Mouse (Mus musculus) midbrain, embryonic 11.5 days (tissue): ENCODE results near the gene L2hgdh. TPM values are rescaled to one million over a fixed set of nuclear protein-coding genes. Genes with fewer than 3 reads are reported as not detected.

ENCODE experiments used
- ATAC-seq: fragments of 200-750 bp; cut with Nextera tagmentation; 2 replicates; pipeline ENCODE4 v1.8.0; 2017; ENCODE audit warnings: moderate TSS enrichment, moderate library complexity; ENCODE audit not compliant: low FRiP score
- DNase-seq: peaks from one replicate; pipeline ENCODE4 v3.0.0; 2015; ENCODE audit warnings: low spot score; ENCODE audit errors: missing footprints
- H3K27ac ChIP-seq: fragments of 300-500 bp; sonication (generic); 2 replicates; pipeline ENCODE4 v1.5.1; 2014; ENCODE audit warnings: low read depth, low read length
- H3K27me3 ChIP-seq: fragments of 300-500 bp; sonication (generic); 2 replicates; pipeline ENCODE4 v1.6.1; 2014; ENCODE audit warnings: mild to moderate bottlenecking, low read length, moderate library complexity, mixed read lengths; ENCODE audit not compliant: control insufficient read depth, insufficient read depth
- H3K36me3 ChIP-seq: fragments of 300-500 bp; sonication (generic); 2 replicates; pipeline ENCODE4 v1.6.1; 2014; ENCODE audit warnings: mild to moderate bottlenecking, low read length, moderate library complexity, mixed read lengths; ENCODE audit not compliant: control insufficient read depth, insufficient read depth
- H3K4me1 ChIP-seq: fragments of 300-500 bp; sonication (generic); 2 replicates; pipeline ENCODE4 v1.6.1; 2014; ENCODE audit warnings: low read length; ENCODE audit not compliant: control insufficient read depth, insufficient read depth
- H3K4me2 ChIP-seq: fragments of 300-500 bp; sonication (generic); 2 replicates; pipeline ENCODE4 v1.6.1; 2014; ENCODE audit warnings: mild to moderate bottlenecking, moderate library complexity
- H3K4me3 ChIP-seq: fragments of 300-500 bp; sonication (generic); 2 replicates; pipeline ENCODE4 v1.5.1; 2014; ENCODE audit warnings: low read depth, low read length
- H3K9ac ChIP-seq: fragments of 300-500 bp; sonication (generic); 2 replicates; pipeline ENCODE4 v1.6.1; 2014; ENCODE audit warnings: low read length
- H3K9me3 ChIP-seq: fragments of 300-500 bp; sonication (generic); 2 replicates; pipeline ENCODE4 v1.6.1; 2016; ENCODE audit warnings: low read length; ENCODE audit not compliant: control insufficient read depth
- WGBS: fragments of 180-500 bp; shearing (Covaris S2); extraction: QIAGEN DNeasy Blood & Tissue Kit; methylation state at CpG from one replicate; pipeline ENCODE4 v1.1.7; 2014; 5-methylcytosine and 5-hydroxymethylcytosine counted together
- polyA plus RNA-seq: library from polyadenylated mRNA; unstranded; fragments of >200 nt; fragmentation: Nextera tagmentation; extraction: Ambion mirVana; gene quantifications from 2 replicates; pipeline ENCODE4 v1.2.1, GENCODE M21; 2014

The L2hgdh gene
- 9.7 and 13.6 TPM in 2 replicates for polyA plus RNA-seq

DNA sequence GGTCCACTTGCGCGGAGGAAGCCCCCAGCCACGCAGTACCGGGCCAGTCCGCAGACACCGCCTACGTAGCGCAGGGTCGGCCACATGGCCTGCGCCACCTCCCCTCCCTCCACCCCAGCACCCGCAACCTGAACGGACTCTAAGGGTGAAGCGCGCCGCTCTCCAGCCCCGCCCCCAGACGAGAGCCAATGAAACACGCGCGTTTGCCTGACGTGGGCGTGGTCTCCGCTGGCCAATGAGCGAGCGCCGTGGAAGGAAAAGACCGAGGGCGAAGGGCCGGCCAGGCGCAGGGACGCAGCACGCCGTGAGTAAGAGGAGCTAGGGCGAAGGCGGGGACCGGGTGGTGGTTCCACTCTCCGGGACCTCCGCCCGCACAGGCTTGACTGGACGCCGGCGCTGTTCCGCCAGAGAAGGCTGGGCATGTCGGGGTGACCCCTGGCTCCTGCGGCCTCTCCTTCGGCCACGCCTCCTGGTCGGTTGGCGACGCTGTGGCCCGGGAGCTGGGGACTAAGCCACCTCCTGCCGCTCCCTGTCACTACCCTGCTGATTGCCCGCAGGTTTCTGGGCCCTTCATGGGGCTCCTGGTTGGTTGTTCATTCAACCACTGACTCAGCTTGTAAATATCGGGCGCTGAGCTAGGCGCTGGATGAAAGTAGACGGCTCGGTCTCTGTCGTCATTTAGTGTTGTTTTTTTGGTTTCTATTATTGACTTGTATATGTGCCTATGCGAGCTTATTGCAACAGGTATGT, at the start of gene L2hgdh, which contains the start of gene Atp5s:
L2hgdh (minus strand) TSS at position 163 of the 750 bp plus-strand sequence.
Atp5s (plus strand) TSS at position 240 of the 750 bp plus-strand sequence.
- under 1% methylated on average over 60 of the region's 60 CpGs for WGBS
- Histone ChIP-seq H3K9me3 (peaks cover under 1% of the 10 kb centered on the region; the same call in 1 of the 2 replicates), H3K4me3 (peak within 1 kb of the TSS; percentile 70), H3K9ac (peak within 1 kb of the TSS; percentile 74), H3K27me3 (no peaks in the 10 kb centered on the region), H3K4me2 (peak within 1 kb of the TSS; percentile 95), H3K36me3 (peaks cover 4% of the 10 kb centered on the region; the same call in 1 of the 2 replicates), H3K27ac (peak within 1 kb of the TSS; percentile 45), H3K4me1 (peaks cover 8% of the 10 kb centered on the region; the same call in 1 of the 2 replicates)
- DNase-seq, result peak; percentile 99
- peak; percentile 97 for ATAC-seq

DNA sequence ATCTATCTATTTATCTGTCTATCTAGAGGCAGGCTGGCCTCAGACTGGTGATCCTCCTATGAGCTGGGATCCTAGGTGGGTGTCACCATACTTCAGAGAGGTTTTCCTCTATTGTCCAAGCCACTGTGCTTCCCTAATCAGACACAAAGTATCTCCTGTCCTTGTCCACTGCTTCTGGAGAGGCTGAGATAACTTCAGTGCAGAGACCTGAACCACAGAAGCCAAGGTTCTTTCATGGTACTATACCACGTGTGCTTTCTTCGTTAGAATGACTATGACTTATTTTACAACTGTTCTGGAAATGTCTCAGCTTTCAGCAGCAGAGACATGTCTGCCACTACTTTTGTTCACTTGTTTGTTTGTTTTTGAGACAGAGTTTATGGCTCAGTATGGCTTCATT, 44.2 kb upstream of the L2hgdh start:
- no peaks in the 10 kb centered on the region for H3K36me3 ChIP-seq
- DNase-seq (no peak), ATAC-seq (no peak)
- H3K27me3 ChIP-seq, result no peaks in the 10 kb centered on the region
- H3K4me1 ChIP-seq, result peaks cover 7% of the 10 kb centered on the region
- H3K4me3 ChIP-seq, result no peak overlapping the region
- no peak overlapping the region for H3K27ac ChIP-seq
- no peak overlapping the region for H3K9ac ChIP-seq
- no peaks in the 10 kb centered on the region for H3K9me3 ChIP-seq
- no peak overlapping the region for H3K4me2 ChIP-seq
- WGBS, result 89% methylated on average over 2 of the region's 2 CpGs

DNA sequence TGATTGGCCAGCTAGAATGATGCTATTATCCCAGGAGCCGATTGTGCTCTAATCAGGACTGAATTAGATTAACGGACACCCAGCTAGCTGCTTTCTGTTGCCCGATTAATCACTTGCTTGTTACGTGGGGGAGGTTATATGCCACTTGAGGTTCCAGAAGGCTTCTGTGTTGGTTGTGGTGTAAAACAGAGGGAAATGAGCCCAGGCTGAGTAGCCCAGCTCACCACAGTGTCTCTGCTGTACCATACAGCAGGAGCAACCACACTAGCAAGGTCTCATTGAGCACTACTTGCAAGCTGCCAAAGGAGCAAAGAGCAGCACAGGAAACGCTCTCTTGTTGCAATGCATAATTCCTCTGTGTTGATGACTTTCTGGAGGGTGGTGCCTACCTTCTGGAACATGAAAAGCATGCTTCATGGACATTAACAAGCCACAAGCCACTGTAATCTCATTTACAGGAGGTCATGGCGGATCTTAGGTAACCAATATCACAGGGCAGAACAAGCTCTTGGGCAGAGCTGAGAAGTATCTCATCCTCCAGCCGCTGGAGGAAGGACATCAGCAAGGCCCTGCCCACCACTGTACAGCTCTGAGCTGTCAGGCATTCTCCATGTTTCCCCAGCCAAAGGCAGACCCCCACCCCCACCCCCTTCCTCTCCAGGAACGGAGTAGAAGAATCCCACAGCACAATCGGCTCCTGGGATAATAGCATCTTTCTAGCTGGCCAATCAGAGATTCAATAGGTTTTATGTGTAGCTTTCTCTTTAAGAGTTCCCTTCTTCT, 43.0 kb upstream of the L2hgdh start:
- H3K4me2 ChIP-seq, result no peak overlapping the region
- no peak overlapping the region for H3K27ac ChIP-seq
- H3K4me1 ChIP-seq, result peaks cover 7% of the 10 kb centered on the region
- 44% methylated on average over 9 of the region's 9 CpGs for WGBS
- no peaks in the 10 kb centered on the region for H3K9me3 ChIP-seq
- H3K9ac ChIP-seq, result no peak overlapping the region
- no peak overlapping the region for H3K4me3 ChIP-seq
- H3K36me3 ChIP-seq, result no peaks in the 10 kb centered on the region
- ATAC-seq (0 out of 2 replicates have a peak, but pooled peaks have one; percentile 50), DNase-seq (no peak)
- H3K27me3 ChIP-seq, result no peaks in the 10 kb centered on the region

DNA sequence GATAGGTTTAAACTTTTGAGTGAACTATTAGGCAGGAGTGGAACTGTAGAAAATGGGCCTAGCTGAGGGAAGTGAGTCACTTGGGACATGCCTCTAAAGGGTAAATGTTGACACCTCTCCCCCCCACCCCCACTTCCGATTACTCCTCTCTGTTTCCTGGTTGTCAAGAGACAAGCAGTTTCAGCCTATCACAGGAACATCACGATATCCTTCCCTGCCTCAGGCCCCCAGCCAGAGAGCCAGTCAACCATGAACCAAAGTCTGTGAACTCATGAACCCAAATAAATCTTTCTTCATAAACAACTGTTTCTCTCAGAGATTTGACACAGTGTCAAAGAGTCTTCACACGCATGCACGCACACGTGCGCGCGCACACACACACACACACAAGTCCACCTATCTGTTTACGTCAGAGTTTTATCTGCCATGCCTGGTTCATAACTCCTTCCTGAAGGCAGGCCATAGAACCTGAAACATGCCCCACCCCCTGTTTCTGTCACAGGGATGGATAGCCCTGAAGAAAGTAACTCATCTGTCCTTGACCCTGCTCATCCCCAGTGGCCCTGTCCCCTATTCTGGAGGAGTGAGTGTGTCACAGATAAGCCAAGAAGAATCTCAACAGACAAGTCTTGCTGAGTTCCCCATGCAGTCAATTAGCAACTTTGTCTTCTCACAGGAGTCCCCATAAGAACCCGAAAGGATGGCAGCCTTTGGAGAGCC, 41.7 kb upstream of the L2hgdh start:
- Histone ChIP-seq H3K9me3 (no peaks in the 10 kb centered on the region), H3K4me1 (peaks cover 7% of the 10 kb centered on the region), H3K9ac (no peak overlapping the region), H3K4me2 (no peak overlapping the region), H3K27ac (no peak overlapping the region), H3K36me3 (no peaks in the 10 kb centered on the region), H3K4me3 (no peak overlapping the region), H3K27me3 (no peaks in the 10 kb centered on the region)
- 90% methylated on average over 10 of the region's 10 CpGs for WGBS
- no peak for ATAC-seq
- DNase-seq, result no peak

DNA sequence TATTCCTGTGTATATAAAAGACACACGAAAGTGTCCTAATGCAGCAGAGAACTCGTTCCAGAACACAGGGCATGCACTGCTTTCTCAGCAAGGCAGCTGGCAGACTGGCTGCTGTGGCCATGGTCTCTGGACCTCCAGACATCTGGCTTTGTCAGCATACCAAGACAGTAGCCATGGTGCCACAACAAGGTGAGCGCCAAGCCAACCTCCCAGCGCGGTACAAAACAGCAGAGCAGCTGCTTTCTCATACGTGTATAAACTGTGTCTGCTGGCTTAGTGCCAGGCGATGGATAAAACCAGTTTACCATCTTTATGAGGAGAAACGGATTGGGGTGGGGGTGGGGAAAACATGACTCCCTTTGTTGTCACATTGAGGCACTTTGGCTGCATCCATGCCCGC, 40.9 kb upstream of the L2hgdh start:
- H3K9me3 ChIP-seq, result no peaks in the 10 kb centered on the region
- no peak overlapping the region for H3K4me3 ChIP-seq
- peaks cover 7% of the 10 kb centered on the region for H3K4me1 ChIP-seq
- no peaks in the 10 kb centered on the region for H3K36me3 ChIP-seq
- WGBS, result 86% methylated on average over 9 of the region's 9 CpGs
- no peak overlapping the region for H3K4me2 ChIP-seq
- no peak overlapping the region for H3K9ac ChIP-seq
- H3K27ac ChIP-seq, result no peak overlapping the region
- DNase-seq (no peak), ATAC-seq (no peak)
- H3K27me3 ChIP-seq, result no peaks in the 10 kb centered on the region

DNA sequence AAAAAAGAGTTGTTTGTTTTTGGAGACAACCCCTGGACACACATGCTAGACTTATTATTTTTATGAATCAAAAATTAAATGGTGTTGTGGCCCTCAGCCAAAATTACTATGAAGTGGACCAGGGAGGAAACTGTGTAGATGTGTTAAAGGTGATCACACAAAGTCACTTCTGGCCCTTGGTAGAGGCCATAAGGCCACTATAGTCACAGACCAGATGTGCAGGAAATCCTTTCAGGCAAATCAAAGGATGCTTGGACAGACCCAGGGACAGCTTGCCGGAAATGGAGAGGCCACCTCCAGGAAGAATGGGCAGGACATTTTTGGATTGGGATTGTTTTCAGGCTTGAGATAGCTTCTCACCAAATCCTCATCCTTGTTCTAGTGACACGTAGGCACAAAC, 36.9 kb upstream of the L2hgdh start:
- Histone ChIP-seq H3K4me3 (no peak overlapping the region), H3K27me3 (no peaks in the 10 kb centered on the region), H3K4me1 (peaks cover 9% of the 10 kb centered on the region), H3K9me3 (no peaks in the 10 kb centered on the region), H3K36me3 (no peaks in the 10 kb centered on the region), H3K4me2 (no peak overlapping the region), H3K27ac (no peak overlapping the region), H3K9ac (no peak overlapping the region)
- 82% methylated on average over 2 of the region's 2 CpGs for WGBS
- no peak for DNase-seq
- ATAC-seq, result no peak

DNA sequence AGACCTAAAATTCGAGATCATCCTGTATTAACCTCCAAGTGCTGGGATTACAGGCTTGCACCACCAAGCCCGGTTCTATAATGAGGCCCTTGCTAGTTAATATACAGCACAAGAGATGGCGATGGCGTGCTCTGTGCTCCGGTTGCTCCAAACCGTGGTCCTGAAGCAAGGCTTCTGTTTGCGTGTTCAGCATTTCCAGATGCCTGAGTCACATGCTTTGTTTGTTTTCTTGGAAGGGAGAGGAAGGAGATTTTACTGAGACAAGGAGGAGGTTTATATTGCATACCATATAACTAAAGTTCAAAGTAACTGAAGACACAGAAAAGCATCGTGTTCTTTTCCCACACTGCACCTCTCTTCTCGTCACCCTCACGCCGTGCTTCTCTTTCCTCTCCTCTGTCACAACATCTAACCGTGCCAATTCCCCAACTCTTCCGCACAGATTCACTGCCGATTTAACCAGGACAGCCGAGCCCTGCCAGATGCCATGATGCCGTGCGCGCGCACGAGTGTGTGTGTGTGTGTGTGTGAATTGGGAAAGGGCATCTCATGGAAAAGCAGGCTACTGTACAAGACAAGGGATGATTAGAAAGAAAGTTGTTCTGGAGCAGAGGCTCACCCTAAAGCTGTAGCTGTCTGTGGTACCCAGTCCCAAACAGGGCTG, 36.2 kb upstream of the L2hgdh start:
- ATAC-seq, result no peak
- Histone ChIP-seq H3K27me3 (no peaks in the 10 kb centered on the region), H3K9ac (no peak overlapping the region), H3K4me3 (no peak overlapping the region), H3K27ac (no peak overlapping the region), H3K4me1 (peaks cover 9% of the 10 kb centered on the region), H3K36me3 (no peaks in the 10 kb centered on the region), H3K9me3 (no peaks in the 10 kb centered on the region), H3K4me2 (no peak overlapping the region)
- DNase-seq, result no peak
- WGBS, result 88% methylated on average over 20 of the region's 20 CpGs

DNA sequence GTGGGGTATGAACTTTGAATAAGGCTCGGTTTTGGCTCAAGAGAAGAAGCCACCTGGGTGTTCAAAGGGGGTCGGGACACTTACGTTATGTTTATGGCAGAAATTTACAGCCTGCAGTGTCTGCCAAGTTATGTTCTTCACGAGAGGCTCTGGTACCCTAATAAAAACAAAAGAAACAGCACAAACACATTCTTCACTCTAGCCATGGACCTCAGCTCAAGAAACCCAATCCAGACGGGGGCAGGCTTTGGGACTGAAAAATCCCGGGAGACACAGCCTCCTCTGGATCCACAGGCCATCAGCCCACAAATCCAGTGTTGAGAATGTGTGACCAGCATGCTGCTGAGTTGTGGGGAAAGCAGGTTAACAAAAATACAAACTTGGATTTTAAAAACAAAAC, 35.3 kb upstream of the L2hgdh start:
- Histone ChIP-seq H3K4me3 (no peak overlapping the region), H3K27me3 (no peaks in the 10 kb centered on the region), H3K4me1 (peaks cover 9% of the 10 kb centered on the region), H3K9ac (no peak overlapping the region), H3K9me3 (no peaks in the 10 kb centered on the region), H3K27ac (no peak overlapping the region; the same call in 1 of the 2 replicates), H3K4me2 (no peak overlapping the region), H3K36me3 (no peaks in the 10 kb centered on the region)
- 68% methylated on average over 6 of the region's 6 CpGs for WGBS
- DNase-seq (no peak), ATAC-seq (no peak)
